Mouse (Mus musculus): ENCODE data around the gene Repin1. TPM values are rescaled to one million over a fixed set of nuclear protein-coding genes. Genes with fewer than 3 reads are reported as not detected.

Repin1 gene
- polyA plus RNA-seq, 1 experiment = 81.8 TPM

GRCm38 (mm10) chr6:48573280-48573679 lies 20.4 kb upstream of the Repin1 start:
- no peaks in the 10 kb centered on the region for H3K4me1 ChIP-seq (ENCODE audit: control insufficient read depth, insufficient read depth, low read length)
- no peak overlapping the region for H3K4me3 ChIP-seq (ENCODE audit: insufficient read depth, low read length)
- no peak for TF ChIP-seq POLR2A (IDR thresholded peaks at IDR 0.05; ENCODE audit: extremely low read depth, insufficient read depth, low read length)
- TF ChIP-seq CTCF (IDR thresholded peaks at IDR 0.05; ENCODE audit: extremely low read depth, insufficient read depth, low read length) = no peak
- no peak overlapping the region for H3K27ac ChIP-seq (ENCODE audit: insufficient read depth, low read length)

GRCm38 (mm10) chr6:48573981-48574380 lies 19.7 kb upstream of the Repin1 start:
- TF ChIP-seq POLR2A (IDR thresholded peaks at IDR 0.05; ENCODE audit: extremely low read depth, insufficient read depth, low read length) (no peak), CTCF (IDR thresholded peaks at IDR 0.05; ENCODE audit: extremely low read depth, insufficient read depth, low read length) (no peak)
- Histone ChIP-seq H3K4me1 (ENCODE audit: control insufficient read depth, insufficient read depth, low read length) (no peaks in the 10 kb centered on the region), H3K4me3 (ENCODE audit: insufficient read depth, low read length) (no peak overlapping the region), H3K27ac (ENCODE audit: insufficient read depth, low read length) (no peak overlapping the region)

DNA sequence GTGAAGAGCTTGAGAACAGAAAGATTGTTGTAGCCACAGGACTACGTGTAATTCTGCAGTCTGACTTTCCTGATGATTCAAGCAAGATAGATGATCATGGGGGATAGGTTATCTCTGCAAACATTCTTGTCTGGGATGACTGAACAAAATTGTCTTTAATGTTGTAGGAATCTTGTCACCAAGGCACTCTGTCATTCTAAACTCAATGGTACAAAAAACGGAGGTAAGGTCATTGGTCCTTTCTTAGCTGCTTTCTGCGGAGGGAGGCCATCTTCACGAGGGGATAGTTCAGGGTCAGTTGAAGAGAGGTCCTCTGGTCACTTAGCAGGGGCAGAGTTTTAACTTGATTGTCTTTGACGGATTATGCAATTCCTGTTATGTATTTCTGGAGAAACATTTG lies 14.9 kb upstream of the Repin1 start:
- TF ChIP-seq POLR2A (IDR thresholded peaks at IDR 0.05; ENCODE audit: extremely low read depth, insufficient read depth, low read length) = no peak
- TF ChIP-seq CTCF (IDR thresholded peaks at IDR 0.05; ENCODE audit: extremely low read depth, insufficient read depth, low read length) = no peak
- Histone ChIP-seq H3K4me1 (ENCODE audit: control insufficient read depth, insufficient read depth, low read length) (no peaks in the 10 kb centered on the region), H3K27ac (ENCODE audit: insufficient read depth, low read length) (no peak overlapping the region), H3K4me3 (ENCODE audit: insufficient read depth, low read length) (no peak overlapping the region)

DNA sequence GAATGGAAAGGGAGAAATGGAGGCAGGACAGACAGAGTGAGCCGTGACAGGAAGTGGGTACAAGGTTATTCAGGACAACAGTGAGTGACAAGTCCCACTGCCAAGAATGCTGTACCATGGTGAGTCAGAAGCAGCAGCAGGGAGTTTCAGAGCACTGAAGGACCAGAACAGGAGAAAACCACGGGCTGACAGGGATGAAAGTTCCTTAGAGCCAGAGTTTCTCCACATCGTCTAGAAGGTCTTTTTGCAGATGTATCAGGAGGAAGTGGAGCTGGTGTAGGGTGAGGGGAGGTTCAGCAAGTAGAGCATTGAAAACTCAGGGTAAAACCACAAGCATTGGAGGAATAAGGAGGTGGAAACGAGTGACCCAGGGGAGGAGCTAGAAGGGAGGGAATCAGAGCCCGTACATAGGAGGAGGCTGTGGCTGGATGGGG lies 14.5 kb upstream of the Repin1 start:
- TF ChIP-seq POLR2A (IDR thresholded peaks at IDR 0.05; ENCODE audit: extremely low read depth, insufficient read depth, low read length) = no peak
- TF ChIP-seq CTCF (IDR thresholded peaks at IDR 0.05; ENCODE audit: extremely low read depth, insufficient read depth, low read length) = no peak
- Histone ChIP-seq H3K4me3 (ENCODE audit: insufficient read depth, low read length) (no peak overlapping the region), H3K27ac (ENCODE audit: insufficient read depth, low read length) (no peak overlapping the region), H3K4me1 (ENCODE audit: control insufficient read depth, insufficient read depth, low read length) (no peaks in the 10 kb centered on the region)

DNA sequence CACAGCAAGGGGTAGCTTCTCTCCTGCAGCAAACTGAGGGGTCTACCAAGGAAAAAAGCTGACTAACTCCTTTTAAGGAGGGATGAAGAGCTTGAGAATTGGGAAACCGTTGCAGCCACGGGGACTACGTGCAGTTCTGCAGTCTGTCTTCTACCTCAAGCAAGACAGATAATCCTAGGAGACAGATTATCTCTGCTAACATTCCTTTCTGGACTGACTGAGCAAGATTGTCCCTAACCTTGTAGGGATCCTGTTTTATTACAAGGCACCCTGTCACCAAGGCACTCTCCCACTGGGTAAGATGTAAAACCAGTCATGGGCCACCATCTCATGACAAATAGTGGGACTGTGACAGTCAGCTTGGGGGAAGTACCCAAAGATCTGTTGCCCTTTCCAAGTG lies 12.4 kb upstream of the Repin1 start:
- TF ChIP-seq CTCF (IDR thresholded peaks at IDR 0.05; ENCODE audit: extremely low read depth, insufficient read depth, low read length) = no peak
- no peak for TF ChIP-seq POLR2A (IDR thresholded peaks at IDR 0.05; ENCODE audit: extremely low read depth, insufficient read depth, low read length)

DNA sequence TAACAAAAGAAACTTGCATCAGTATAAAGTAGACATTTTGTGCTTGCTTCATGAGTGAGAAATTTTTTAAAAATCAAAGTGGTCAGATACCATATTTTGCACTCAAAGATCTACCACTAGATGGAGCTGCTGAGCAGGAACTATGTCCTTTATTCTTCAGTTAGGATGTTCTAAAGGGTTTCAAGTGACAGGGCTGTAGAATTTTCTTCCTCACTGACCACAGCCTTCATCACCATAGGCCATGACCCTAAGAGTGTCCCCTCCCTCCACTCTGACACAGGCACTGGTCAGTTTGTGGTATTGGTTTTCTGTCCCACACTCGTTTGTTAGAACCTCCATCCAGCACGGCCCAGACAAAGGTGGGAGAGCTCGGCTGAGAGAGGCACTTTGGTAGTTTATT lies 11.6 kb upstream of the Repin1 start:
- TF ChIP-seq POLR2A (IDR thresholded peaks at IDR 0.05; ENCODE audit: extremely low read depth, insufficient read depth, low read length) = no peak
- 0 out of 2 replicates have a peak, but pooled peaks have one; percentile 14 for TF ChIP-seq CTCF (IDR thresholded peaks at IDR 0.05; ENCODE audit: extremely low read depth, insufficient read depth, low read length)
- H3K4me1 ChIP-seq (ENCODE audit: control insufficient read depth, insufficient read depth, low read length) = no peaks in the 10 kb centered on the region
- no peak overlapping the region for H3K27ac ChIP-seq (ENCODE audit: insufficient read depth, low read length)
- no peak overlapping the region for H3K4me3 ChIP-seq (ENCODE audit: insufficient read depth, low read length)

More for the DNA sequence above, 12.4 kb upstream of the Repin1 start:
- H3K4me3 ChIP-seq (ENCODE audit: insufficient read depth, low read length) = no peak overlapping the region
- H3K27ac ChIP-seq (ENCODE audit: insufficient read depth, low read length) = no peak overlapping the region
- H3K4me1 ChIP-seq (ENCODE audit: control insufficient read depth, insufficient read depth, low read length) = no peaks in the 10 kb centered on the region

DNA sequence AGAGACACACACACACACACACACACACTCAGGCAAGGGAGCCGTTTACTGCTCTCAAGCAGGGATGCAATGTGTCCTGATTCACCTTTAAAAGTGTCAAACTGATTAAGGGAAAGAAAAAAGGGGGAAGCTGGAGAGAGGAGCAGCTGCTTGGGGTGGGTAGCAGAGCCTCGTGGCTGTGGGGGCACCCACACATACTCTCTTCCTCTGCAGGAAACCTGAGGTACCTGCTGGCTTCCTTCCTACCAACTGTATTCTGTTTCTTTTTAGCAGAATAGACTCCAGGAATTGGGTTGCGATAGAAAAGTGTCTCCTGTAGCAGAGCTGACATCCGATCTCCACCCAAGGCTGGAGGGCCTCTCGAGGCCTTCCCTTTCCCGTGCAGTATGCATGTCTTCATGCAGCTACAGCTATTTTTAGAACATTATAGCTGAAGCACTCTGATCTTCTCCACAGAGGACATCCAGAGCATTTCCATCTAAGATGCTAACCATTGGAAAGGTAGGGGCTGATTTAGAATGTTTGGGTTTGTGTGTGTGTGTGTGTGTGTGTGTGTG lies 4.4 kb upstream of the Repin1 start, which contains the start of gene Gm45021:
Gene Gm45021, plus strand, starts transcription at position 417 of the 557 bp plus-strand sequence.
- Histone ChIP-seq H3K27ac (ENCODE audit: insufficient read depth, low read length) (no peak within 1 kb of the TSS; the same call in 1 of the 2 replicates), H3K4me1 (ENCODE audit: control insufficient read depth, insufficient read depth, low read length) (no peaks in the 10 kb centered on the region; the same call in 1 of the 2 replicates), H3K4me3 (ENCODE audit: insufficient read depth, low read length) (no peak within 1 kb of the TSS)
- TF ChIP-seq CTCF (IDR thresholded peaks at IDR 0.05; ENCODE audit: extremely low read depth, insufficient read depth, low read length) (no peak), POLR2A (IDR thresholded peaks at IDR 0.05; ENCODE audit: extremely low read depth, insufficient read depth, low read length) (no peak)

DNA sequence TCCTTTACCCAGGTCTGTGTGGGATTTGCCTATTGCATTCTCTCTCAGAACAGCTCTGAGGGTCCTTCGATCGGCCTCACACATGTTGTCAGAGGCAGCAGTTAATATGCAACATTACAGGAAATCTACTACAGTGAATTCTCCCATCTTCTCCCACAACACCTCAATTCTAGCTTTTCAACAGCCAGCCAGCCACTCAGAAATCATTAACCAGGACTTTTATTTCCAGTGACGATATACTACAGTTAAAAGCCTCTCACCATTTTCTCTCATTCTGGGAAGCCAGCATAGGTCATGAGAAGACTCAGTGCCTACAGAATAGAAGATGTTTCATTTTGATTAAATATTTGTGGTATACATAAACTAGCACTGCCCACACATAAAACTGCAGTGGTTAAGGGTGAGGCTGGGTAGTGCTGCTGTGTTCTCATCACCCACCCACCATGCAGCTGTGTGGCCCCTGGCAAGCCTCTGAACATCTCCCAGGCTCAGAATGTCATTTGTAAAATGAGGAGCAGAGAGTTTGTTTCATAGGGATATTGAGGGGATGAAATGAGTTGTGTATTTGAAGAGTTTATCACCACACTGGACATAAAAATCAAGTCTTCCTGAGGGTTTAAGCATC lies 2.4 kb upstream of the Repin1 start:
- no peak overlapping the region for H3K27ac ChIP-seq (ENCODE audit: insufficient read depth, low read length)
- peaks cover 2% of the 10 kb centered on the region; the same call in 1 of the 2 replicates for H3K4me1 ChIP-seq (ENCODE audit: control insufficient read depth, insufficient read depth, low read length)
- TF ChIP-seq CTCF (IDR thresholded peaks at IDR 0.05; ENCODE audit: extremely low read depth, insufficient read depth, low read length) (no peak), POLR2A (IDR thresholded peaks at IDR 0.05; ENCODE audit: extremely low read depth, insufficient read depth, low read length) (no peak)
- H3K4me3 ChIP-seq (ENCODE audit: insufficient read depth, low read length) = no peak overlapping the region

DNA sequence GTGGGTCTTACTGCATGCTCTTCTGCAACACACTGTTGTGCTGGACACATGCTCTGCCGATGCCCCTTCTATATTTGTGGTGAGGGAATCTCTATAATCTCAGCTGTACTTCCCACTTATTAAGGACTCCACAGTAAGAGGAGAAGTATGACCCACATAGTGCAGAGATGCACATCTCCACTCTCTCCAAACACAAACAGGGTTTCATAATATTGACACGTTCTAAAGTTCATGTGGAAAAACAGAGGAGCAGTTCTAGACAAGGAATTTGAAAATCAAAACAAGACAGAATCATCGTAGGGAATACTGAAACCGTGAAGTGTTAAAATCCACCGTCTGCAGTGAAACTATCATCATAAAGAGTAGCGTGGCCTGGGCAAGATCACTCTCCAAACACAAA lies 1.8 kb upstream of the Repin1 start:
- Histone ChIP-seq H3K4me3 (ENCODE audit: insufficient read depth, low read length) (no peak overlapping the region), H3K27ac (ENCODE audit: insufficient read depth, low read length) (no peak overlapping the region), H3K4me1 (ENCODE audit: control insufficient read depth, insufficient read depth, low read length) (peaks cover 2% of the 10 kb centered on the region; the same call in 1 of the 2 replicates)
- no peak for TF ChIP-seq POLR2A (IDR thresholded peaks at IDR 0.05; ENCODE audit: extremely low read depth, insufficient read depth, low read length)
- TF ChIP-seq CTCF (IDR thresholded peaks at IDR 0.05; ENCODE audit: extremely low read depth, insufficient read depth, low read length) = no peak
